Mouse (Mus musculus) lung, postnatal 0 days (tissue): ENCODE data around the gene Serpine1.

Experiments used
- CTCF ChIP-seq: IDR thresholded peaks from 2 replicates; pipeline ENCODE4 v1.5.1; 2016; ENCODE audit warnings: antibody characterized with exemption, mild to moderate bottlenecking
- EP300 ChIP-seq: IDR thresholded peaks from 2 replicates; pipeline ENCODE4 v1.6.1; 2016; ENCODE audit warnings: antibody characterized with exemption, mild to moderate bottlenecking, control low read depth

DNA sequence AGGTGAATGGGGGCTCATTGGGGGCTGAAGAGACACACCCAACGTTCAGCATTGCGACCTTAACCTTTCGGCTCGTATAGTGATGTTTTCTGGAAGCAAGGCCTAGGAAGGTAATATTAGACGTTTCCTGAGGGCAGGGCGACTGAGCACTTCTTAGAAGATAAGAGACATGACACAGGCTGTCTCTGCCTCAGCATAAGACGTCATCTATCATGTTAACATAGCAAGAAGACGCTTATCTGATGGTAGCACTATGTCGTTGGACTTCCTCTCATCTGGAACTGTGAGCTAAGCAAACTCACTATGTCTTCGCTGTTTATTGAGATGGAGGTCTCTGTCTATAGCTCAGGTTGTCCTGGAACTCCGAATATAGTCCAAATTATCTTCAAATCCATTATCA is 26.4 kb upstream of the Serpine1 start:
- TF ChIP-seq CTCF: no peak
- peak; percentile 64; the same call in 1 of the 2 replicates for TF ChIP-seq EP300
